Mouse (Mus musculus) gastrocnemius, postnatal 14 days (tissue): Measurements from ENCODE around the gene Phlpp1. TPM values are rescaled to one million over a fixed set of nuclear protein-coding genes. Genes with fewer than 3 reads are reported as not detected.

Source experiments
- DNase-seq: peaks from one replicate; pipeline ENCODE4 v3.0.0; 2021; ENCODE audit warnings: mixed read lengths
- intact Hi-C: fragments of 180-260 bp; cut with DNase I; formaldehyde crosslinking; loops from one replicate; pipeline ENCODE4 v1.15.1; 2025; ENCODE audit warnings: low total_unique reads
- long read RNA-seq, 2 experiments: library from polyadenylated mRNA; stranded (forward); transcript quantifications; one replicate each; pipeline ENCODE4 v2.0.0; 2021
- total RNA-seq, 2 experiments: library from RNA; stranded (reverse); gene quantifications; 2 replicates each; pipeline ENCODE4 v1.2.3; 2021

Gene Phlpp1
- total RNA-seq = 1 to 10 TPM; 7.1 to 8.5 TPM
- long read RNA-seq, experiment 1, full-length matches to known transcripts = 1 of 2 reads
- long read RNA-seq, experiment 1, partial matches to known transcripts = 0 of 2 reads
- long read RNA-seq, experiment 1, other reads (novel, unspliced or antisense) = 1 of 2 reads
- long read RNA-seq, experiment 2, full-length matches to known transcripts = 3 of 4 reads
- long read RNA-seq, experiment 2, partial matches to known transcripts = 1 of 4 reads
- long read RNA-seq, experiment 2, other reads (novel, unspliced or antisense) = 0 of 4 reads

GRCm38 (mm10) chr1:106171241-106172220 lies at the start of gene Phlpp1:
Gene Phlpp1 (plus strand): TSS chr1:106171752.
- intact Hi-C loops = no loop called here
- peak; percentile 100 for DNase-seq

- intact Hi-C loops = no loop called here
- no peak for DNase-seq
These were observed 45.0 kb upstream of the Phlpp1 start for GRCm38 (mm10) chr1:106126601-106127000.

DNA sequence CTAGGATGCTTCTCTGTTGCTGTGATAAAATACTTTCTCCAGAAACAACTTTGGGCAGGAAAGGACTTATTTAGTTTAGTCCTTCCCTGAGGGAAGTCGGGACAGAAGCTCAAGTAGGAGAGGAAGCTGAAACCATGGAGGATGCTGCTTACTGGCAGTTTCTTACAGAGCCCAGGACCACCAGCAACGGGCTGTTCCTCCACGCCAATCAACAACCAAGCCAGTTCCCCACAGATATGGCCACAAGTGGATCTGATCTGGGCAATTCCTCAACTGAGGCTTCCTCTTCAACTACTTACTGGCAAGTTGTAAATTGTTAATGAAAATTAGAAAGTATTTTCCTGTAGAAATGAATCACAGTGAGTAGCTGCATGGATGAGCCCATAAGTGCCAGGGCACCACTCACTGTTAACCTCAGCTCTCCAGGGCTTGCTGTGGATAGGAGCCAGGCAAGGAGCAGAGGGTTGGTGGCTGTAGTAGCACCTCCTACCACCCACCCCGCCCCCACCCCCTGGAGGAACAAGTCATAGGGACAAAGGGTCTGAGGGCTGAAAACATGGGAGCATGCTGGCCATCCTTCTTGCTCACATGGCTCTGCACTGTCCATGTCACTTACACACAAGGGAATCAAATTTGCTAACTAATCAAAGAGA lies 39.7 kb upstream of the Phlpp1 start:
- intact Hi-C loops = no loop called here
- no peak for DNase-seq

GRCm38 (mm10) chr1:106132350-106132700 lies 39.2 kb upstream of the Phlpp1 start:
- intact Hi-C loops = no loop called here
- no peak for DNase-seq

- intact Hi-C loops = no loop called here
- no peak for DNase-seq
These were observed 32.9 kb upstream of the Phlpp1 start for GRCm38 (mm10) chr1:106138691-106139090.

GRCm38 (mm10) chr1:106139137-106139536 lies 32.4 kb upstream of the Phlpp1 start:
- intact Hi-C loops = no loop called here
- DNase-seq = no peak

GRCm38 (mm10) chr1:106142010-106142409 lies 29.5 kb upstream of the Phlpp1 start:
- intact Hi-C loops = no loop called here
- DNase-seq = no peak

DNA sequence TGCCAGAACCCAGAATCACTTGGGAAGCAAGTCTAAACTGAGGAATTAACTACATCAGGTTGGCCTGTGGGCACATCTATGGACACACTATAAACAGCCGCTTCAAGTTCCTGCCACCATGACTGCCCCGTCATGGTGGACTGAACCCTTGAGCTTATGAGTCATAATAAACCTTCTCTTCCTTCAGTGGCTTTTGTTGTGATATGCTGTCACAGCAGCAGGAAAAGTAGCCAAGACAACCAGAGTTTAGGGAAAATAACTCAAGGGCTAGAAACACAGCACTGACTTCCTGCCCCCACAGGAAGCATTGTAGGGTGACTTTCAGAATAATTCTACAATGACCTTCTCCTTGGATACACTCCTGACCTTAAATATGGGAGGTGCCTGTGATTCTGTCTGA lies 27.0 kb upstream of the Phlpp1 start:
- intact Hi-C loops = no loop called here
- no peak for DNase-seq

- no peak for DNase-seq
- intact Hi-C loops = no loop called here
These were observed 26.5 kb upstream of the Phlpp1 start for GRCm38 (mm10) chr1:106145055-106145454.

DNA sequence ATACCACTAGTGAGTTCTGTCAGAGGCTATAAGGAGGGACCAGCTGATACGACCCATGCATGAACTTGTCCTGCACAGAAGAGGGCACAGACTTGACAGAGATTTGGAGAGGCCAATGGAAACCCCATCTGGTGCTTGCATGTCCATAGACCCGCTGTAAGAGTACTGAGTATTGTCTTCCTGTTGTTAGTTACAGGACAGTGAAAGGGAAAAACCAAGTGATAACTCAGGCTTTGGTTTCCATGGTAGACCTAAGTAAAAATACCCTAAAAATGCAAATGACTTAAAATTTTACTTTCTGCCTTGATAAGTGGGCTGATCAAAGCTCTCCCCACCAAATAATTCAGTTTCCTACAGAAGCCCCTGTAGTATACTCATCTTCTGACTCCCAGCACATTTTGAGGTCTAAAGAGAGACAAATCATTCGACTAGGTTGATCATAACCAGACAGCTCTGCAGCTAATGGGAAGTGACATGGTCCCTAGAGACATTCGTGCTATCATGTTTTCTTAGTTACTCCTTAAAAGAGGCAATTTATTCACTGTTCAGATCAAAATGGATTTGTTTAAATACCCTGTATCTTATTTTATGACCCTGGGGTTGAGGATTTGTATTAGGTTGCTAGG lies 25.9 kb upstream of the Phlpp1 start:
- no peak for DNase-seq
- intact Hi-C loops = no loop called here

- no peak for DNase-seq
- intact Hi-C loops = no loop called here
These were observed 22.9 kb upstream of the Phlpp1 start for GRCm38 (mm10) chr1:106148386-106149380.

DNA sequence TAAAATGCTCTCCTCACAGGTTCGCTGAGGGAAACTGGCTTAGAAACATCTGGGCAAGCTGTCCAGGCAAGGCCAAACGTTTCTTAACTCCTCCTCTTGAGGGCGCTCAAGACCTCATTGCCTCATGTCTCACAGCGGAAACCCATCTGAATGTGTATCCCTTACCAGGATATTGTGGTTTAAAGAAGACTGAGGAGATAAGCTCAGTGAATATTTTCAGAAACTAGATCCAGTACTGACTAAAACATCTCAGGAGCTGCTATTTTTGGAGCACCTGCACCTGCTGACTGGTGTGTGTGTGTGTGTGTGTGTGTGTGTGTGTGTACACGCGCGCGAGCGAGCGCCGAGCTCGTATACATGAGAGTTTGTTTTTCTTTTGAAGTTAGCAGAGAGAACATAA lies 19.7 kb upstream of the Phlpp1 start:
- no peak for DNase-seq
- intact Hi-C loops = no loop called here

- DNase-seq = no peak
- intact Hi-C loops = no loop called here
These were observed 18.8 kb upstream of the Phlpp1 start for GRCm38 (mm10) chr1:106152742-106153141.

GRCm38 (mm10) chr1:106154590-106154989 lies 17.0 kb upstream of the Phlpp1 start:
- intact Hi-C loops = no loop called here

GRCm38 (mm10) chr1:106155087-106155567 lies 16.4 kb upstream of the Phlpp1 start:
- peak; percentile 13 for DNase-seq
- intact Hi-C loops = no loop called here

More at GRCm38 (mm10) chr1:106154590-106154989, 17.0 kb upstream of the Phlpp1 start:
- DNase-seq = no peak

DNA sequence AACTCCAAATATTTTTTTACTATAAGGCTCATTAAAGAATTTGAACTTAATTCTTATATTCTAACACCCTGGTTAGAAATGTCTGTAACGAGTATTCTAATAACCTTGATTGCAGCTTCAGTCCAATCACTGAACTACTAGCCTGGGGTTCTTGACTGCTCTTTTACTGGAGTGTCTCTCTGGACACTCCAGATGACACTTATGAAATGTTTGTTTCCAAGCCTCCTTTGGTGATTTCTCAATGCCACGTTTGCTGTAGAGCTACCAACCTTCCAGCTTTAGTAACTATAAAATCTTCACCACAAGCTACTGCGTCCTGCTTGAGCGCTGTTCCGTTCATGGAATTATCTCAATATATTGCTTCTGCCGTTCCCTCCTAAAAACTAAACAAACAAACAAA lies 15.8 kb upstream of the Phlpp1 start:
- DNase-seq = no peak
- intact Hi-C loops = no loop called here

DNA sequence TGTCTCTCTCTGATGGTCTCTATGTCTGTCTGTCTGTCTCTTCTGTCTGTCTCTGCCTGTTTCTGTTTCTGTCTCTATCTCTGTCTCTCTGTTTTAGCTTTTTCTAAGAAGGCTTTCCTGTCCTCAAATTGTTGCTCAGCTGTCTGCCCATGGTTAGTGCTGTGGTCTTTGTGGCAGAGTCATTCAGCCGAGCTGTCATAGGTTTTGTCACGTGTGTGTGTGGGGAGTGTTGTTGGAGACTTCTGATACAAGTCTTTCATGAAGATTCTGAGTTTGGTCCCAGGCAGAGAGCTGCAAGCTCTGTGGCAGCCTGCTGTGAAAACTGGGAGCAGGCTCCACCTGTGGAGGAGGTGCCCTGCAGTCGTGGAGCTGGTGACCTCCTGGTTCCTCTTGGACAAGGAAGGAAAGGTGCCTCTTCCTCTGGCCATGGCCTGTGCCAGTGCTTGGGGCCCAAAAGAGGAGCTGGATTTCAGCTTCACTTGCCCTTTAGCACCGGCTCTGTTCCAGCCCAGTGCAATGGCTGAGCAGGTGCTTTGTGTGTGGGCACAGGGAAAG lies 13.5 kb upstream of the Phlpp1 start:
- DNase-seq = no peak
- intact Hi-C loops = no loop called here

DNA sequence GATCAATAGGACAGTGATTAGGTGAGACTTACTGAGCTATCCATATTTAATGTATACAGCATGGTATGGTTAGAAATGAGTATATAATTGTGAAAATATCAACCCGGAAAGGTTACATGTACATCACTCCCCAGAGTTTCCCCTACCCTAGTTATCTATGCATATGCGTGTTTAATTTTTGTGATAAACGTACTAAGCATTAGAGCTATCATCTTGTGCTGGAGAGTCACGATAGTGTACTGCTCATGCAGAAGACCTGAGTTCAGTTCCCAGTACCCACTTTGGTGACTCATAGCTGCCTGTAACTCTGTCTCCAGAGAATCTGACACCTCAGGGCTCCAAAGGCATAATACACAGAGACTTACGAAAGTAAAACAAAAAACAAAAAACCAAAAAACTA lies 11.9 kb upstream of the Phlpp1 start:
- intact Hi-C loops = loop anchor here (10.0 kb wide), 1 partner anchor 85 kb away; no protein-coding TSS in a partner anchor
- DNase-seq = no peak
